Mouse (Mus musculus): ENCODE measurements around the gene Ptprd. TPM values are rescaled to one million over a fixed set of nuclear protein-coding genes. Genes with fewer than 3 reads are reported as not detected.

Gene Ptprd
- total RNA-seq, 1 experiment: 1.3 TPM

- DNase-seq (ENCODE audit: low read depth, low spot score): no peak
- no peak overlapping the region for H3K4me3 ChIP-seq (ENCODE audit: insufficient read depth in 1 of 2, low read depth in 1 of 2, low read length in 2 of 2, poor library complexity in 1 of 2, severe bottlenecking in 1 of 2)
- no peak for TF ChIP-seq ZNF384 (IDR thresholded peaks at IDR 0.05; ENCODE audit: low read depth, low read length)
- no peak for TF ChIP-seq HCFC1 (IDR thresholded peaks at IDR 0.05; ENCODE audit: borderline replicate concordance, insufficient read depth, low read length)
- TF ChIP-seq MAFK (IDR thresholded peaks at IDR 0.05; ENCODE audit: insufficient read depth, low read depth, low read length): no peak
- no peak for TF ChIP-seq ZC3H11A (IDR thresholded peaks at IDR 0.05; ENCODE audit: borderline replicate concordance, low read depth, low read length)
- no peak for TF ChIP-seq CHD2 (IDR thresholded peaks at IDR 0.05; ENCODE audit: low read depth, low read length)
- in situ Hi-C loops (cut with MboI; ENCODE audit: low sequenced_read_pairs in 2 of 2, unreplicated experiment in 2 of 2): no loop called here
- no peak overlapping the region for H3K9ac ChIP-seq (ENCODE audit: insufficient read depth, low read depth, low read length, poor library complexity, severe bottlenecking)
- no peaks in the 10 kb centered on the region for H3K4me1 ChIP-seq (ENCODE audit: control insufficient read depth in 2 of 2, insufficient read depth in 2 of 2, low read length in 2 of 2, poor library complexity in 1 of 2)
- no peaks in the 10 kb centered on the region for H3K36me3 ChIP-seq (ENCODE audit: control insufficient read depth, insufficient read depth, low read length, poor library complexity, severe bottlenecking)
- no peaks in the 10 kb centered on the region for H3K9me3 ChIP-seq (ENCODE audit: control insufficient read depth, insufficient read depth, low read depth, low read length)
- no peak overlapping the region for H3K27ac ChIP-seq (ENCODE audit: insufficient read depth, low read depth, low read length, poor library complexity, severe bottlenecking)
Measured at GRCm38 (mm10) chr4:76802708-76803107, 1409.1 kb downstream of the Ptprd start.

GRCm38 (mm10) chr4:76798010-76799007 lies 1413.5 kb downstream of the Ptprd start:
- TF ChIP-seq ZC3H11A (IDR thresholded peaks at IDR 0.05; ENCODE audit: borderline replicate concordance, low read depth, low read length) (no peak), HCFC1 (IDR thresholded peaks at IDR 0.05; ENCODE audit: borderline replicate concordance, insufficient read depth, low read length) (no peak), ZNF384 (IDR thresholded peaks at IDR 0.05; ENCODE audit: low read depth, low read length) (no peak), CHD2 (IDR thresholded peaks at IDR 0.05; ENCODE audit: low read depth, low read length) (no peak), MAFK (IDR thresholded peaks at IDR 0.05; ENCODE audit: insufficient read depth, low read depth, low read length) (no peak)
- in situ Hi-C loops (cut with MboI; ENCODE audit: low sequenced_read_pairs in 2 of 2, unreplicated experiment in 2 of 2): no loop called here

GRCm38 (mm10) chr4:76785389-76785788 lies 1426.4 kb downstream of the Ptprd start:
- no peak for TF ChIP-seq ZC3H11A (IDR thresholded peaks at IDR 0.05; ENCODE audit: borderline replicate concordance, low read depth, low read length)
- no peak for TF ChIP-seq CHD2 (IDR thresholded peaks at IDR 0.05; ENCODE audit: low read depth, low read length)
- no peak for TF ChIP-seq ZNF384 (IDR thresholded peaks at IDR 0.05; ENCODE audit: low read depth, low read length)
- no peak for TF ChIP-seq HCFC1 (IDR thresholded peaks at IDR 0.05; ENCODE audit: borderline replicate concordance, insufficient read depth, low read length)
- TF ChIP-seq MAFK (IDR thresholded peaks at IDR 0.05; ENCODE audit: insufficient read depth, low read depth, low read length): no peak
- no peak overlapping the region for H3K27ac ChIP-seq (ENCODE audit: insufficient read depth, low read depth, low read length, poor library complexity, severe bottlenecking)
- no peak for DNase-seq (ENCODE audit: low read depth, low spot score)
- no peaks in the 10 kb centered on the region for H3K36me3 ChIP-seq (ENCODE audit: control insufficient read depth, insufficient read depth, low read length, poor library complexity, severe bottlenecking)
- in situ Hi-C loops (cut with MboI; ENCODE audit: low sequenced_read_pairs in 2 of 2, unreplicated experiment in 2 of 2): no loop called here
- no peak overlapping the region for H3K4me3 ChIP-seq (ENCODE audit: insufficient read depth in 1 of 2, low read depth in 1 of 2, low read length in 2 of 2, poor library complexity in 1 of 2, severe bottlenecking in 1 of 2)
- no peaks in the 10 kb centered on the region for H3K4me1 ChIP-seq (ENCODE audit: control insufficient read depth in 2 of 2, insufficient read depth in 2 of 2, low read length in 2 of 2, poor library complexity in 1 of 2)
- H3K9ac ChIP-seq (ENCODE audit: insufficient read depth, low read depth, low read length, poor library complexity, severe bottlenecking): no peak overlapping the region
- no peaks in the 10 kb centered on the region for H3K9me3 ChIP-seq (ENCODE audit: control insufficient read depth, insufficient read depth, low read depth, low read length)

More at GRCm38 (mm10) chr4:76798010-76799007, 1413.5 kb downstream of the Ptprd start:
- H3K9me3 ChIP-seq (ENCODE audit: control insufficient read depth, insufficient read depth, low read depth, low read length): no peaks in the 10 kb centered on the region
- no peak overlapping the region for H3K27ac ChIP-seq (ENCODE audit: insufficient read depth, low read depth, low read length, poor library complexity, severe bottlenecking)
- no peak overlapping the region for H3K4me3 ChIP-seq (ENCODE audit: insufficient read depth in 1 of 2, low read depth in 1 of 2, low read length in 2 of 2, poor library complexity in 1 of 2, severe bottlenecking in 1 of 2)
- no peak overlapping the region for H3K9ac ChIP-seq (ENCODE audit: insufficient read depth, low read depth, low read length, poor library complexity, severe bottlenecking)
- no peaks in the 10 kb centered on the region for H3K4me1 ChIP-seq (ENCODE audit: control insufficient read depth in 2 of 2, insufficient read depth in 2 of 2, low read length in 2 of 2, poor library complexity in 1 of 2)
- no peaks in the 10 kb centered on the region for H3K36me3 ChIP-seq (ENCODE audit: control insufficient read depth, insufficient read depth, low read length, poor library complexity, severe bottlenecking)
- no peak for DNase-seq (ENCODE audit: low read depth, low spot score)

DNA sequence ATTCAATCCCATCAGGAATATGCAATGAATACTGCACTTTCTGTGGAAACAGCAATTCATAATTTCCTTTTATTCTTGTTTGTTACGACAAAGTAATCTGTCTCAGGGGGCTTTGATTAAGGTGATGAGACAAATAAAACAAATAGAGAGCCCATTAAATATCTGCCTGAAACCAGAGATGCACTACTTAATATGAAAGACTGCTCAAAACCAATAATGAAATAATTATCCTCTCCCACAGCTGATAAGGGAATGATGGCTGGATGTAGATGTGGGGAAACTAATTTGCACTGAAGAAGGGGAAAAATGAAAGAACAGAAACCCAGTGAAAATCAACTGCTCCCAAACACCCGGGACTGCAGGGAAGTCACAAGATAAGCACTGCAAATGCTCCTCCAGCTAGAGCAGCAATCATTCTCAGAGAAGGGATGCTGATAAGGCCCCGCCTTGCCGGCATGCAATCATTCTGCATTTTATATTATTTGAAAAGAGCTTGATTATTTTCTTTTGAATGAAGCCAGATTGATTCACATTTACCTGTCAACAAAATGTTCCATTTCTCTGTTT lies 1432.1 kb downstream of the Ptprd start:
- Histone ChIP-seq H3K9me3 (ENCODE audit: control insufficient read depth, insufficient read depth, low read depth, low read length) (no peaks in the 10 kb centered on the region), H3K36me3 (ENCODE audit: control insufficient read depth, insufficient read depth, low read length, poor library complexity, severe bottlenecking) (no peaks in the 10 kb centered on the region), H3K27ac (ENCODE audit: insufficient read depth, low read depth, low read length, poor library complexity, severe bottlenecking) (no peak overlapping the region), H3K4me1 (ENCODE audit: control insufficient read depth in 2 of 2, insufficient read depth in 2 of 2, low read length in 2 of 2, poor library complexity in 1 of 2) (no peaks in the 10 kb centered on the region), H3K9ac (ENCODE audit: insufficient read depth, low read depth, low read length, poor library complexity, severe bottlenecking) (no peak overlapping the region), H3K4me3 (ENCODE audit: insufficient read depth in 1 of 2, low read depth in 1 of 2, low read length in 2 of 2, poor library complexity in 1 of 2, severe bottlenecking in 1 of 2) (no peak overlapping the region)
- DNase-seq (ENCODE audit: low read depth, low spot score): no peak
- in situ Hi-C loops (cut with MboI; ENCODE audit: low sequenced_read_pairs in 2 of 2, unreplicated experiment in 2 of 2): no loop called here
- no peak for TF ChIP-seq ZC3H11A (IDR thresholded peaks at IDR 0.05; ENCODE audit: borderline replicate concordance, low read depth, low read length)
- TF ChIP-seq ZNF384 (IDR thresholded peaks at IDR 0.05; ENCODE audit: low read depth, low read length): no peak
- TF ChIP-seq HCFC1 (IDR thresholded peaks at IDR 0.05; ENCODE audit: borderline replicate concordance, insufficient read depth, low read length): no peak
- no peak for TF ChIP-seq MAFK (IDR thresholded peaks at IDR 0.05; ENCODE audit: insufficient read depth, low read depth, low read length)
- no peak for TF ChIP-seq CHD2 (IDR thresholded peaks at IDR 0.05; ENCODE audit: low read depth, low read length)
